Mouse (Mus musculus) cerebellum, adult 8-10 months (tissue): ENCODE results near the gene Bcl7c.
"Not testable (repeated sequence)": the region's sequence is repeated elsewhere in the genome, so short reads cannot be mapped to it uniquely, and the experiment has no call there.

ENCODE experiments used
- DNase-seq: peaks from one replicate; pipeline ENCODE4 v3.0.0; 2022

Bcl7c gene

GRCm38 (mm10) chr7:127708207-127709078 is at the start of gene Bcl7c:
Bcl7c (minus strand) TSS chr7:127708933.
- DNase-seq, result peak; percentile 81

- no peak for DNase-seq
These were observed 45.0 kb upstream of the Bcl7c start for GRCm38 (mm10) chr7:127753741-127754140.

GRCm38 (mm10) chr7:127753158-127753557 is 44.4 kb upstream of the Bcl7c start:
- no peak for DNase-seq

- DNase-seq, result peak; percentile 35
These were observed 43.3 kb upstream of the Bcl7c start for GRCm38 (mm10) chr7:127752069-127752468.

- DNase-seq, result no peak
These were observed 42.9 kb upstream of the Bcl7c start for GRCm38 (mm10) chr7:127751619-127752018.

GRCm38 (mm10) chr7:127750131-127751127 is 41.7 kb upstream of the Bcl7c start:
- DNase-seq, result peak; percentile 42

- DNase-seq, result no peak
These were observed 39.5 kb upstream of the Bcl7c start for GRCm38 (mm10) chr7:127748235-127748560.

- peak; percentile 45 for DNase-seq
These were observed 39.0 kb upstream of the Bcl7c start for GRCm38 (mm10) chr7:127747559-127748234.

- peak; percentile 69 for DNase-seq
These were observed 38.1 kb upstream of the Bcl7c start for GRCm38 (mm10) chr7:127746494-127747491.

- peak; percentile 95 for DNase-seq
These were observed 37.1 kb upstream of the Bcl7c start for GRCm38 (mm10) chr7:127745652-127746493.

GRCm38 (mm10) chr7:127745251-127745651 is 36.5 kb upstream of the Bcl7c start:
- peak; percentile 91 for DNase-seq

GRCm38 (mm10) chr7:127744366-127745045 is 35.8 kb upstream of the Bcl7c start, which contains the start of gene Fbxl19:
Fbxl19 (plus strand) TSS chr7:127744543.
- peak; percentile 80 for DNase-seq

GRCm38 (mm10) chr7:127732066-127732465 is 23.3 kb upstream of the Bcl7c start, which contains the start of gene Ctf2:
Ctf2 (minus strand) TSS chr7:127732166.
- DNase-seq, result not testable (repeated sequence)

GRCm38 (mm10) chr7:127730170-127730569 is 21.4 kb upstream of the Bcl7c start:
- DNase-seq, result no peak

GRCm38 (mm10) chr7:127727898-127728297 is 19.2 kb upstream of the Bcl7c start:
- DNase-seq, result no peak

GRCm38 (mm10) chr7:127725924-127726323 is 17.2 kb upstream of the Bcl7c start:
- no peak for DNase-seq

GRCm38 (mm10) chr7:127725490-127725889 is 16.8 kb upstream of the Bcl7c start:
- DNase-seq, result no peak

- no peak for DNase-seq
These were observed 10.5 kb upstream of the Bcl7c start for GRCm38 (mm10) chr7:127719258-127719657.

- no peak for DNase-seq
These were observed 9.6 kb upstream of the Bcl7c start for GRCm38 (mm10) chr7:127718339-127718738.

- DNase-seq, result peak; percentile 80
These were observed 8.3 kb upstream of the Bcl7c start for GRCm38 (mm10) chr7:127716992-127717391.
